Mouse (Mus musculus) heart, adult 2 months (tissue): ENCODE results near the gene Nat9. TPM values are rescaled to one million over a fixed set of nuclear protein-coding genes. Genes with fewer than 3 reads are reported as not detected.

ENCODE experiments used
- DNase-seq, 2 experiments: peaks; one replicate each; pipeline ENCODE4 v3.0.0; 2021
- H3K27ac ChIP-seq: fragments of 200-600 bp; 2 replicates; pipeline ENCODE4 v1.8.1; 2022
- H3K27me3 ChIP-seq: fragments of 200-500 bp; 2 replicates; pipeline ENCODE4 v1.6.1; 2012; ENCODE audit warnings: mild to moderate bottlenecking, low read length, inconsistent platforms, mixed read lengths; ENCODE audit not compliant: control insufficient read depth, insufficient read depth
- H3K36me3 ChIP-seq: fragments of 200-500 bp; 2 replicates; pipeline ENCODE4 v1.6.1; 2012; ENCODE audit warnings: low read length, inconsistent platforms; ENCODE audit not compliant: control insufficient read depth, insufficient read depth
- H3K4me1 ChIP-seq: fragments of 200-500 bp; 2 replicates; pipeline ENCODE4 v1.6.1; 2011; ENCODE audit warnings: low read length; ENCODE audit not compliant: control insufficient read depth, insufficient read depth
- H3K4me3 ChIP-seq: fragments of 200-600 bp; 2 replicates; pipeline ENCODE4 v1.8.1; 2022
- H3K79me2 ChIP-seq: fragments of 200-500 bp; replicated peaks from 2 replicates; pipeline ENCODE4 v1.6.1; 2012; ENCODE audit warnings: mild to moderate bottlenecking, inconsistent platforms, low read length, moderate library complexity, mixed read lengths; ENCODE audit not compliant: control insufficient read depth, insufficient read depth
- H3K9ac ChIP-seq: fragments of 200-500 bp; 2 replicates; pipeline ENCODE4 v1.6.1; 2012; ENCODE audit warnings: low read depth, mild to moderate bottlenecking, control low read depth, inconsistent platforms, low read length, mixed read lengths
- CTCF ChIP-seq: fragments of 200-600 bp; IDR thresholded peaks from 2 replicates; pipeline ENCODE4 v1.8.1; 2022; ENCODE audit warnings: antibody characterized with exemption, mild to moderate bottlenecking, moderate library complexity
- EP300 ChIP-seq: fragments of 200-500 bp; IDR thresholded peaks from 2 replicates; pipeline ENCODE4 v1.6.1; 2011; ENCODE audit warnings: low read depth, low read length, control low read depth; ENCODE audit not compliant: insufficient read depth
- POLR2A ChIP-seq: fragments of 200-500 bp; IDR thresholded peaks from 2 replicates; pipeline ENCODE4 v1.6.1; 2011; ENCODE audit warnings: mild to moderate bottlenecking, low read depth, low read length, control low read depth; ENCODE audit not compliant: insufficient read depth
- WGBS: fragments of 180-500 bp; shearing (Covaris S2); methylation state at CpG from one replicate; pipeline ENCODE4 v1.1.7; 2018; 5-methylcytosine and 5-hydroxymethylcytosine counted together
- intact Hi-C: fragments of 180-260 bp; cut with DNase I; formaldehyde crosslinking; loops from one replicate; pipeline ENCODE4 v1.15.1; 2025
- polyA plus RNA-seq: library from polyadenylated mRNA; depleted of rRNA; stranded (reverse); fragments of >200 nt; gene quantifications from 2 replicates; pipeline ENCODE4 v1.2.3, GENCODE M21; 2012
- total RNA-seq, 2 experiments: library from RNA; stranded (reverse); gene quantifications; 2 replicates each; pipeline ENCODE4 v1.2.3; 2021

Nat9 gene
- total and polyA plus RNA-seq, 3 experiments = 18.5 to 23.6 (median 20.2) TPM

DNA sequence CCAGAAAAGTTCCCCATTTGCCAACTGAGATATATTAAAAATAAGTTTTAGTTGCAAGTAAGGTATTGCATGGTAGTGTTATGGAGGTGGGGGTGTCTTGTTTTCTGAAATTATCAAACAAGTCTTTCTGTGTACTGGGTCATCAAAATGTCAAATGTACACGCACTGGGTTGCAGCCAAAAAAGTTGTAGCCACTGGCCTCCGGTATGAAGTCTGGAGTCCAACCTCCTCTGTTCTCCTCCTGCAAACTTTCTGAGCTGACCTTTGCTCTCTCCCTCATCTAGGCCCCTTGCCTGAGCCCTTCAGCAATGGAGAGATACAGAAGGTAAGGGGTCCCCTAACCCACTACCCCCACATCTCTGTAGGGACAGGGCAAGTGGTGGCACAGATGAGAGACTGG lies 8.9 kb downstream of the Nat9 start:
- H3K4me3 ChIP-seq = no peak overlapping the region
- H3K27me3 ChIP-seq = no peaks in the 10 kb centered on the region
- TF ChIP-seq CTCF (no peak), POLR2A (no peak), EP300 (no peak)
- no peaks in the 10 kb centered on the region for H3K79me2 ChIP-seq
- intact Hi-C loops = no loop called here
- H3K4me1 ChIP-seq = no peaks in the 10 kb centered on the region
- H3K9ac ChIP-seq = no peak overlapping the region
- no peaks in the 10 kb centered on the region for H3K36me3 ChIP-seq
- DNase-seq = no peak
- 76% methylated on average over 2 of the region's 2 CpGs for WGBS
- H3K27ac ChIP-seq = no peak overlapping the region

DNA sequence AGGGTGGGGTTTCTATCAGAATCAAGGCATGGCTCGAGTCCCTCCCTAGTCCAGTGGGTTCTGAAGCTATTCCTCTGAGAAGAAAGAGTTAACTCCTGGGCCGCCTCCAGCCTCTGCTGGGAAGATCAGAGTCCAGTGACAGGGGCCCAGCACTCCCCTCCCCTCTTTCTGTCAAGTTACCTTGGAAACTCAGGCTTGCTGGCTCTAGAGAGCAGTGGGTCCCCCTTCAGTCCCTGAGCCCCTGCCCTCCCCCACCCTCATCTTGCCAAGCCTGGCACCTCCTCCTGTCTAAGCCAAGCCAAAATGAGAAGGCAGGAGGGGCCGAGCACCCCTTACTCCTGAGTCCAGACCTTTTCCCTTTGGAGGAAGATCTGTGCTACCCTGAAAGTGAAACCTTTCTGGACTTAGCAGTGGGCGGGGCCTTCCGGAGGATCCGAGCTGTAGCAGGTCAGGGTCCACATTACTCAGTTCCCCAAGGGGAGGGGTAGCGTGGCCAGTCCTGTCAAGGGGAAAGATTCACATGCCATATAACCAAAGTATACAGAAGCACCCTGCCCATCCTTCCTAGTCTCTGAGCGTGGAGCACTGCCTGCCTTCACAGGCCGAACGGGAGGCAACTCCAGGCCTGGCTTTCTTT lies 10.0 kb downstream of the Nat9 start:
- TF ChIP-seq CTCF (no peak), EP300 (no peak), POLR2A (no peak)
- H3K79me2 ChIP-seq = no peaks in the 10 kb centered on the region
- H3K4me1 ChIP-seq = no peaks in the 10 kb centered on the region
- no peak overlapping the region for H3K27ac ChIP-seq
- H3K4me3 ChIP-seq = no peak overlapping the region
- no peaks in the 10 kb centered on the region for H3K27me3 ChIP-seq
- H3K36me3 ChIP-seq = no peaks in the 10 kb centered on the region
- H3K9ac ChIP-seq = no peak overlapping the region
- no peak for DNase-seq
- intact Hi-C loops = no loop called here
- 74% methylated on average over 10 of the region's 10 CpGs for whole genome bisulfite sequencing

DNA sequence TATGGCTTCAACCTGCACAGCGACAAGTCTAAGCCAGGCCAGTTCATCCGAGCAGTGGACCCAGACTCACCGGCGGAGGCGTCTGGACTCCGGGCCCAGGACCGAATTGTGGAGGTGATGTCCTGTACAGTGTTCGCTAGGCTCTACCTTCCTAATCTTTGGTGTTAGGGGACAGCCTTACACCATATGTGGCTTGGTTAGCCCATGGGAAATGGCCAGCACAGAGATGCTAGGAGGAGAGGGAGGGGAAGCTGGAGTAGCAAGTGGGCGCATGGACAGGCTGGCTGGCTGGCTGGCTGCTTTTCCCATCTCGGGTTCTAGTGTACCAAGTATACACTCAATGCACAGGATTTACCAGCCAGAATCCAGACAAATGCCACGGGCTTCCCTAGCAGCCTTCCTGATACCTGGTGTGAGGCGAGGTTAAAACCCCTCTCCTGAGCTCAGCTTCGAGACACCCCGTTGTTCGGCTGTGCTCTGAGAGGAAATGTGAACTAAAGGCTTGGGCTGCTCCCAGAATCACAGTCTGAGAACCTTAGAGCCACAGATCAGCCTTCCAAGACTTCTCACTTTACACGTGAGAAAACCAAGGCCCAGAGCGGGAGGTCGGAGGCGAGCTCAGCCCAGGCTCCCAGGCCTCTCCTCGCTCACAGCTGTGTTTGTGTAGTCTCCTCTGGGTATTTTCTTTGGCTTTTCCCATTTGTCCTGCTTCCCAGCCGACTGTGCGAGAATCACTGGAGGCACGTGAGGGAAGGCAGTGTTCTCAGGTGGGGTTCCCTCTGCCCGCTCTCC lies 11.1 kb downstream of the Nat9 start:
- peak overlapping the region; percentile 17; the same call in 1 of the 2 replicates for H3K27ac ChIP-seq
- WGBS = 77% methylated on average over 24 of the region's 24 CpGs
- peak; percentile 27 to 45 for DNase-seq

DNA sequence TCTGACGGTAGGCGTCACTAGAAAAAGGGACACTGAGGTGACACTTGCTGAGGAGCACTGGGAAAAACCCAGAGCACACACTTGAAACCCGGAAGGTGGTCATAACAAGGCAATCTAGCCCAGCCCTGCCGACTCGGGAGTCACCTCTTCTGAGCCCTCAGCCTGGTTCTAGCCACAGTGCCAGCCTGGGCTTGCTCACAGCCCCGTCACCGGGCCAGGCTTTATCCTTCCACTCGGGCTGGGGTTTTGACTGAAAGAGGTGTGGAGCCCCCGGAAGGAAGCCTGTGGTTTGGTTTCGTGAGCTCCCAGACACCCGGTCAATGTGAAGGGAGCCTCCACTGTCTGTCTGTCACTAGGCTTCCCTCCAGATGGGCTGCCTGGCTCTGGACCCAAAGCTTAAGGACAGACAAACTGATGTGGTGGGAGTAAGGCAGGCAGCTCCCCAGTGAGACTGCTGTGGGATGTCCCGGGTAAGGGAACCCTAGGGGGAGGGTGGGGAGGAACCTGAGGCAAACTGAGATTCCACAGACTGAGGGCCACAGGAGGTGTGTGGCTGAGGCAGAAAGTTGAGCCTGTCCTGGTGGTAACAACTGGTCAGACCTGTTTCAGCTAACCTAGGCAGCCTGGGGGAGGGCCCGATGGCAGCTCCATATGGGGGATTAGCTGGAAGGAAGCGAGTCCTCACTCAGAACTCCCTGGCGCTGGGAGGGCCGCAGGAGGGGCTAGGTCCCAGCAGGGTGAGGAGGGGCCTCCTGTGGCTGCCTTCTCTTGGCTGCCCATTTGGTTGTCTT lies 13.9 kb downstream of the Nat9 start:
- no peak overlapping the region for H3K27ac ChIP-seq
- intact Hi-C loops = no loop called here
- H3K36me3 ChIP-seq = no peaks in the 10 kb centered on the region
- H3K4me3 ChIP-seq = no peak overlapping the region
- WGBS = 47% methylated on average over 16 of the region's 16 CpGs
- no peaks in the 10 kb centered on the region for H3K79me2 ChIP-seq
- peaks cover 2% of the 10 kb centered on the region; the same call in 1 of the 2 replicates for H3K4me1 ChIP-seq
- no peak for DNase-seq
- H3K27me3 ChIP-seq = no peaks in the 10 kb centered on the region
- no peak for TF ChIP-seq EP300
- TF ChIP-seq POLR2A = no peak
- no peak for TF ChIP-seq CTCF
- H3K9ac ChIP-seq = no peak overlapping the region

More for the DNA sequence above, 11.1 kb downstream of the Nat9 start:
- TF ChIP-seq EP300 = no peak
- TF ChIP-seq POLR2A = no peak
- no peak for TF ChIP-seq CTCF
- no peaks in the 10 kb centered on the region for H3K27me3 ChIP-seq
- intact Hi-C loops = no loop called here
- H3K79me2 ChIP-seq = no peaks in the 10 kb centered on the region
- H3K4me3 ChIP-seq = no peak overlapping the region
- H3K36me3 ChIP-seq = no peaks in the 10 kb centered on the region
- H3K9ac ChIP-seq = 0 out of 2 replicates have a peak overlapping the region, but pooled peaks have one; percentile 7
- H3K4me1 ChIP-seq = peaks cover 2% of the 10 kb centered on the region; the same call in 1 of the 2 replicates

DNA sequence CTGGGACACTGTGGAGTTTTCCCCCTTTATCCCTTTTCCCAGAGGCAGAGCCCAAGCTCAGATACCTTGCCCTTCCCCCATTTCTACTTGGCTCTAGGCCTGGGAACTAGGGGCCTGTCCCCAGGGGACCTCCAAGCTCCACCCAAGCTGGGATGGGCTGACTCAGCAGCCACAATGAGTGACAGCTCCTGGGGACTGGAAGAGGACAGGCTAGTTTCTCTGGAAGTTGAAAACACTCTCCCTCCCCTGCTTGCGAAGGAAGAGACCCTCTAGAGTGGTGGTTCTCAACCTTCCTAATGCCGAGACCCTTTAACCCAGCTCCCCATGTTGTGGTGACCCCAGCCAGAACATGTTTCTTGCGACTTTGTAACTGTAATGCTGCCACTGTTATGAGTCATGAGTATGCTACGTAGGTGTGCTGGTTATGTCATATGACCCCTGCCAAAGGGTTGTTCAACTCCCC lies 14.8 kb downstream of the Nat9 start:
- Histone ChIP-seq H3K27me3 (no peaks in the 10 kb centered on the region), H3K4me3 (no peak overlapping the region), H3K36me3 (no peaks in the 10 kb centered on the region), H3K79me2 (no peaks in the 10 kb centered on the region), H3K27ac (no peak overlapping the region), H3K9ac (no peak overlapping the region), H3K4me1 (peaks cover 2% of the 10 kb centered on the region; the same call in 1 of the 2 replicates)
- WGBS = 55% methylated on average over 4 of the region's 4 CpGs
- intact Hi-C loops = no loop called here
- TF ChIP-seq POLR2A (no peak), CTCF (no peak), EP300 (no peak)
- peak; percentile 61 to 63 for DNase-seq
